Mouse (Mus musculus) myocyte (in vitro differentiated cells): Measurements from ENCODE around the gene Camkmt.

Experiments used
- CEBPB ChIP-seq: IDR thresholded peaks from 2 replicates; pipeline ENCODE4 v1.6.1; 2011; ENCODE audit warnings: mild to moderate bottlenecking, moderate library complexity; ENCODE audit not compliant: poor library complexity, insufficient read depth, severe bottlenecking
- E2F4 ChIP-seq: IDR thresholded peaks from one replicate; pipeline ENCODE4 v1.6.1; 2011; ENCODE audit warnings: mild to moderate bottlenecking, control low read depth, moderate library complexity; ENCODE audit not compliant: insufficient read depth
- MAX ChIP-seq: IDR thresholded peaks from one replicate; pipeline ENCODE4 v1.6.1; 2011; ENCODE audit warnings: low read depth, mild to moderate bottlenecking, control low read depth
- MYOD1 ChIP-seq, 3 experiments: IDR thresholded peaks; one replicate each; pipeline ENCODE4 v1.6.1; 2011; ENCODE audit warnings: control low read depth in 2 of 3, low read depth in 2 of 3, mild to moderate bottlenecking in 2 of 3, moderate library complexity in 1 of 3; ENCODE audit not compliant: insufficient read length in 2 of 3, control insufficient read depth in 1 of 3
- POLR2A ChIP-seq: IDR thresholded peaks from one replicate; pipeline ENCODE4 v1.6.1; 2011; ENCODE audit warnings: low read depth, mild to moderate bottlenecking, control low read depth, moderate library complexity; ENCODE audit not compliant: insufficient read length
- POLR2AphosphoS2 ChIP-seq: IDR thresholded peaks from one replicate; pipeline ENCODE4 v1.6.1; 2011; ENCODE audit warnings: low read depth, control low read depth; ENCODE audit not compliant: insufficient read length
- TCF12 ChIP-seq: IDR thresholded peaks from one replicate; pipeline ENCODE4 v1.6.1; 2011; ENCODE audit warnings: mild to moderate bottlenecking, control low read depth; ENCODE audit not compliant: poor library complexity, insufficient read depth, severe bottlenecking
- USF1 ChIP-seq: IDR thresholded peaks from one replicate; pipeline ENCODE4 v1.6.1; 2011; ENCODE audit warnings: low read depth, mild to moderate bottlenecking, control low read depth, moderate library complexity

- no peak for TF ChIP-seq MYOD1 (IDR thresholded peaks at IDR 0.05; ENCODE audit: control insufficient read depth in 1 of 3, insufficient read length in 2 of 3, low read depth in 2 of 3)
- no peak for TF ChIP-seq USF1
- no peak for TF ChIP-seq POLR2A
- no peak for TF ChIP-seq MAX
- TF ChIP-seq TCF12 = no peak
- no peak for TF ChIP-seq CEBPB
- TF ChIP-seq POLR2AphosphoS2 = no peak
- no peak for TF ChIP-seq E2F4
These were observed 60.9 kb downstream of the Camkmt start for GRCm38 (mm10) chr17:85151264-85151663.
